Mouse (Mus musculus) megakaryocyte-erythroid progenitor cell, adult 5-6 weeks (primary cell): ENCODE results near the gene Cpeb4. TPM values are rescaled to one million over a fixed set of nuclear protein-coding genes. Genes with fewer than 3 reads are reported as not detected.

Experiments used
- ATAC-seq: replicated peaks from 2 replicates; pipeline ENCODE4 v1.8.0; 2016; ENCODE audit warnings: mild to moderate bottlenecking, inconsistent platforms; ENCODE audit not compliant: severe bottlenecking, poor library complexity, low FRiP score, low TSS enrichment
- total RNA-seq, 2 experiments: library from RNA; stranded (forward) in 1 of 2; stranded (reverse) in 1 of 2; fragments of 200-1000, 215-1000 nt in 1 of 2; fragments of >200 nt in 1 of 2; fragmentation: Nextera tagmentation in 1 of 2; gene quantifications; 2 replicates each; pipeline ENCODE4 v1.2.3; 2014 to 2017

Gene Cpeb4
- total RNA-seq (2014; fragmentation: Nextera tagmentation) = 9.9 and 10.2 TPM in 2 replicates
- total RNA-seq (2017) = 8.7 and 13.2 TPM in 2 replicates

- no peak for ATAC-seq
These were observed at the start of gene Cpeb4 for GRCm38 (mm10) chr11:31871911-31872310. Gene Cpeb4 (plus strand): TSS chr11:31872211.

DNA sequence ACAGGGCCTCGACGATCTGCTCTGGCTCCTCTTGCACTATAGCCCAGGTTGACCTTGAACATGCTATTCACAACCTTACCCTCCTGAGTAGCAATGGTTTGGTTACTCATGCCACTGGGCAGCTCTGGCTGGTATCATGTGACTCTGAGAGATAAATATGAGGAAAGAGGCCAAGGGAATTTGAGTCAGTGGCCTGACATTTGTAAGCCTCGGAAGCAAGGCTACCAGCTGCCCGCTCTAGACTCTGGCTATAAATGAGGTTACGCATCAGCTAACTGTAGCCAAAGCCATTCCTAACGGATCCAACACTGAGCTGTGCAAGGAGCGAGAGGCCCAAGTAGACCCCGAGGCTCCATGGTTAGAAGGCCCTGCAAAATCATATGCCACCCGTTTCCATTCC lies 49.5 kb upstream of the Cpeb4 start:
- no peak for ATAC-seq

DNA sequence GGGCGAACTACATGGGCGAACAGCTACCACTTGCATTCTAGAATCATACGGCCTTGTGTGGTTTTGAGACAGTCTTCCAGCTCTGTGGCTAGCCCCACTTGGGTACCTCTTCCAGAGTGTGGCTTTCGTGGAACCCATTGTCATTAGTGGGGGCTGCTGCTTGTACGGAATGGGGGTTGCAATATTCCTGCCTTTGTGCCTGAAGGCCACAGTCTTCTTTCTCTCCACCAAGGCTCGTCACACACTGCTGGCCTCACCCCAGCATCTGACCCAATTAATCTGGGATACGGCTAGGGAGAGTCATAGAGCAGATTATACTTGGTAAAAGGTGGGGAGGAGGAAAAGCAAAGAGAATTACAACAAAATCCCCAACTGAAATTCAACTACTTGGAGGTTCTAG lies 48.5 kb upstream of the Cpeb4 start:
- no peak for ATAC-seq

DNA sequence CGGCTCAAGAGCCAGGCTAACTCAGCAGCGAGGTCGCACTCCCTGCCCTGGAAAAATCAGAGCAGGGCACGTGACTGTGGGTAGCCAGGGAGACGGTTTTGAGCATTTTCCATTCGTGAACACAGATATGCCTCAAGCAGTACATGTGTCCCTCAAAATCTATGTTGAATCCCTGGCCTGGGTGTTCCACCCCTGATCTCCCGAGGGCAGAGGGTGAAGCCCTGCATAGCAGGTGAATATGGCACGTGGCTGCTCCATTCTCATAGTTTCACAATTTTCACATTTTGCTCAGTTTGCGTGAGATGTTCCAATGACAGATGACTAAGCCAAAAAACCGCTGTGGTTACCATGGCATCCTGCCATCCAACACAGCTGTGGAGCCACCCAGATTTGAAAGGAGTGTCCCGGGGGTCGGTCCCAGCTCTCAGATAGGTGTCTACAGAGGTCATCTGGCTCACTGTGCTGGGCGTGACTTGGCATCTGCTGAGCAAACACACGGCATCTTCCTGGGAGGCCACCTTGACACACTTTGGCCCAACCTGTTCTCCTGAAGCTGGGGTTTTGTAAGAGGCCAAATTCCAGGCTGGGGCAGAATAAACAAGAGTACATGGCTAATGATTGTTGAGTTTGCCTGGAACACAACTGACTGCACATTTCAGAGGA lies 47.4 kb upstream of the Cpeb4 start:
- peak; percentile 76 for ATAC-seq

- no peak for ATAC-seq
These were observed 43.8 kb upstream of the Cpeb4 start for GRCm38 (mm10) chr11:31828011-31828770.

DNA sequence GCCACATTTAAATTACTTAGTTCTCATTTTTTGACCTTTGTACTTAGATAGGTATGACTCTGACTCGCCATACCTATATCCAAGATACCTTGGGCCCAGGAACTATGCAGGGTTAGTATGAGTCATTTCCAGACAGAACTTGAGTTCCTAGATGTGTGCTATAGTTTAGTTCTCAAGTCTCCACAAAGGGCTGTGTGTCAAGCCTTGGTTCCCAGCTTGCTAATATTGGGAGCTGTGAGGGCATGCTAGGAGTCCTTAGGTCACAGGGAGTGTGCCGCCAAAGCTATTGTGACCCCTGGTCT lies 43.3 kb upstream of the Cpeb4 start:
- no peak for ATAC-seq

- ATAC-seq = no peak
These were observed 41.5 kb upstream of the Cpeb4 start for GRCm38 (mm10) chr11:31830213-31831151.

GRCm38 (mm10) chr11:31831451-31831850 lies 40.6 kb upstream of the Cpeb4 start:
- peak; percentile 93 for ATAC-seq

DNA sequence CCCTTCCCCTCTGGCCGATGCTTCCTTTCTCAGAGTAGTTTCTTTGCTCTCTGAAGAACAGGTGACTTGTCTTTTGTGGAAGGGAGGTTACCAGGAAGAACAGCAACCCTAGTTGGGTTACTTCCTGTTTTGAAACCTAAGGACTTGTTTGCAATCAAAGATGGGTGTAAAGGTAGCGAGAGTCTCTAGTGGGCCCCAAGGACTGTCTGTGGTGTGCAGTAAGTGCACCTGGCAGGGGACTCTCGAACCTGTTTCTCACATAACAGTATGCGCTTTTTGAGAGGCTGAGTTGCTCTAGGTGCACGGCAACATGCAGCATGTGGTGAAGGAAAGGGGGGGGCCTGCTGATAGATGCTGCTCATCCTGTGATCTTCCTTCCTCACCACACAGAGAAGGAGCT lies 40.0 kb upstream of the Cpeb4 start:
- no peak for ATAC-seq

DNA sequence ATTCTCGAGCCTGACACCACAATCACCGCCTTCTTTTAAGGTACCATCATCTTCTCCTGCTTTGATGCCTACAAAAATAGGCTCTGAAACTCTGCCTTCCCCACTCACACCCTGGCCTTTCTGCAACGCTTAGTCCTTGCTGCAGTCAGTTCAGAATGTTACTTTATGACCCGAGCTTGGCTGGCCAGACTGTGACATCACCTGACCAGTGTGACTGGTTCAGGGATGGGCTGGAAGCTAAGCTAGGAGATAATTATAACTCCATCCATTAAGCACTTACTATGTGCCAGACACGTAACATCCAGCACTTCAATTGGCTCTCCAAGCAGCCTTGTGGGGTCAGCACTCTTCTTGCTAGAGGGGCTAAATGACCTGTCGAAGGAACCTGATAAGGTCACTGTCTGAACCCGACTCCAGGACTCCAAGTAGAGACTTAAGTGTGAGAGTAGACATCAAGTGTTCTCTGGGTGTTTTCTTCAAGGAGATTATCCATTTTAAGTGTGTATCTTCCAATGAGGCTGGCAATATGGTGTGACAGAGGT lies 39.5 kb upstream of the Cpeb4 start:
- ATAC-seq = no peak

DNA sequence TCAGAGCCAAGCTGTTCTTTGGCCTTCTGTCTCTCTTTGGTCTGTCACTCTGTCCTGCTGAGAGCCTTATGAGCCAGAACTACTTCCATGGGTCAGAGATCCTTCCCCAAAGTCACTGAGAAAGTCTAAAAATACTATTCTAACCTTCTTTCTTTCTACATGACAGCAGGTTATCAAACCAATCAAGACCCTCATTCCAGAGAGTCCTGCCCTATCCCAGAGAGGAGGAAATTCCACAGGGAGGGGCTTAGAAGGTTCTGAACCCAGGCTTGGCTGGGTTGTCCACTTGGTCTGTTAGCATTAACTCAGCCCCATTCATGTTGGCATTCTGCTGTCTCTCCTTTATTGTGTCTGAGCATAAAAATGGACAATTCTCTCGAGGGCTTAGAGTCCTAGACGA lies 38.5 kb upstream of the Cpeb4 start:
- ATAC-seq = no peak

DNA sequence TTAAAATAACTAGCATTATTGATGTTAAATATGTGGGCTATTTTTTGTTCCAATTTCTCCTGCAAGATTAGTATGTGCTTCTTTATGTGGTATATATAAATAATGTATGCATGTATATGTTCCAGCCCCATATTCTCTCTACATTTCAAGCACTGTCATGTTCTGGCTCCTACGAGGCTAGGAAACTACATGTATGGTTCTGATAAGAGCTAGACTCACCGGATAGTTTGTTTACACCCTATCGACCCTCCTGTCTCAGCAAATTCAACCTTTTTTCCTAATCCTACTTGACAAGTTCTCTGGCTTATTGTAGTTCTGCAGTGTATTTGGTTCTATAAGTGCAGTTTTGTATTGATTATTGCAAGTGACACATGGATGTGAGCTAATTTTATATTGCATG lies 36.7 kb upstream of the Cpeb4 start:
- ATAC-seq = peak; percentile 53; the same call in 1 of the 2 replicates

GRCm38 (mm10) chr11:31837243-31837642 lies 34.8 kb upstream of the Cpeb4 start:
- no peak for ATAC-seq

DNA sequence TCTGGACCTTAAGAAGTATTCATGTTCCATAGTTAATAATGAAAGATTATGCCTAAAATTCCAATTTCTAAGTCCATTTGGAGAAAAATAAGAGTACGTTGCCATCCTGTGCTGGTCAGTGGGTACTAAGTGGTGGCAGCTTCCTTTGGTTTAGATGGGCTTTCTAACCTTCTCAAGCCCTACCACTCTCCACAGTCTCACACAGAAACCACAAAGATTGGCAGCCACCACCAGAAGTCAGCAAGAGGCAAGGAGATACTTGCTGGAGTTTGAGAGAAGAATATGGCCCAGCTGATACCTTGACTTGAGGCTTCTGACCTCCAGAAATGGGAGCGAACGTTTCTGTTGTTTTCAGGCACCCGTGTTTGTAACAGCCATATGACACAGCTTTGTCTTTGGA lies 34.3 kb upstream of the Cpeb4 start:
- peak; percentile 43; the same call in 1 of the 2 replicates for ATAC-seq

DNA sequence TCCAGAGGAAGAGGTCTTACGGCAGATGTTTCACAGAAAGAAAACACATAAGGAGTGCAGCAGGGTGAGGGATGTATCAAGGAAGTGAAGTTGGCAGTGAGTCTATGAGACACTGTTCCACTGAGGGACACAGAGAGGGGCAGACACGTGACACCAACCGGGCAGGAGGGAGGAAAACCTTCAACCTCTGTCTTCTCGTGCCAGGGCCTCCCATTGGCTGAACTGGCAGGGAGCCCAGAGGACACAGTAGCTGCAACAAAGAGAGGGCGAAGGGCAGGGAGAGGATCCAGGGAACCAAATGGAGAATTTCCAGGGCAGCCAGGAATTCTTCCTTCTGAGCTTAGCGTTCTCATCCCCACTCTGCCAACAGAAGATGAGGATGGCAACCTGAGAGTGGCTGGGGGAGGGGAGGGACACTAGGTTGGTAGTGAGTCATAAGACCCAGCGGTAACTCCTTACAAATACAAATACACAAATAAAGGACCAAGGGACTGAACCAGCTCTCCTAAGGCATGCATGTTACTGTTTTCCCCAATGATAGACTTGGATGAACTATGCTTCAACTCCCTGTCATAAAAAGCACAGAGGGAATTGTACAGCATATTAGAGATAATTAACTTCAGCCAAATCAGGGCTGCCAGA lies 33.4 kb upstream of the Cpeb4 start:
- peak; percentile 13; the same call in 1 of the 2 replicates for ATAC-seq

DNA sequence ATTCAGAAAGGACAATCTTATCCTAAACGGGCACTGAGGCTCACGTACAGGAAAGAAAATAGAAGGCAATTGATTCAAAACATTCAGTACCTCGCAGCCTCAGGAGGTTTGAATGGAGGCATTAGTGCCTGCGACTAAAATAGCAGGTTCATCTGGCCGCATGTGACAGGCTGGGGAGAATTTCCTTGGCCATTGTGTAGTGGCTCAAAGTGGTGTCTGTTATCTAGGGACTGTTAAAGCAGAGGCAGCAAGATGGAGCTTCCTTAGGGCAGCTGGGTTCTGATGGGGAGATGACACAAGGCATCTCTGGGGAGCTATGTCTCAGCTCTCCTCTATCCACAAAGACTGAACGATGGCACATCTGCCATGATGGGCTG lies 32.9 kb upstream of the Cpeb4 start:
- ATAC-seq = no peak

- no peak for ATAC-seq
These were observed 29.6 kb upstream of the Cpeb4 start for GRCm38 (mm10) chr11:31842171-31842959.

GRCm38 (mm10) chr11:31843177-31843833 lies 28.7 kb upstream of the Cpeb4 start:
- no peak; the same call in 1 of the 2 replicates for ATAC-seq
